Mouse (Mus musculus) cortical plate, adult 2 months (tissue): ENCODE results near the gene Fancc.

Source experiments
- CTCF ChIP-seq: fragments of 200-500 bp; IDR thresholded peaks from 2 replicates; pipeline ENCODE4 v1.5.1; 2011; ENCODE audit warnings: mild to moderate bottlenecking, control low read depth, low read length; ENCODE audit not compliant: insufficient read depth; ENCODE audit errors: extremely low read depth
- POLR2A ChIP-seq: fragments of 200-500 bp; IDR thresholded peaks from 2 replicates; pipeline ENCODE4 v1.6.1; 2011; ENCODE audit warnings: mild to moderate bottlenecking, low read length, control low read depth; ENCODE audit not compliant: insufficient read depth; ENCODE audit errors: extremely low read depth

- no peak for TF ChIP-seq POLR2A
- TF ChIP-seq CTCF, result no peak
Observed at GRCm38 (mm10) chr13:63542796-63543384, 45.8 kb upstream of the Fancc start.
